Mouse (Mus musculus) stomach, postnatal 0 days (tissue): ENCODE measurements around the gene Ccdc180.

Experiments used
- CTCF ChIP-seq: IDR thresholded peaks from 2 replicates; pipeline ENCODE4 v1.5.1; 2016; ENCODE audit warnings: antibody characterized with exemption, low read depth, mild to moderate bottlenecking, moderate library complexity
- EP300 ChIP-seq: optimal IDR thresholded peaks from 2 replicates; pipeline ENCODE3; 2016; ENCODE audit warnings: antibody characterized with exemption

DNA sequence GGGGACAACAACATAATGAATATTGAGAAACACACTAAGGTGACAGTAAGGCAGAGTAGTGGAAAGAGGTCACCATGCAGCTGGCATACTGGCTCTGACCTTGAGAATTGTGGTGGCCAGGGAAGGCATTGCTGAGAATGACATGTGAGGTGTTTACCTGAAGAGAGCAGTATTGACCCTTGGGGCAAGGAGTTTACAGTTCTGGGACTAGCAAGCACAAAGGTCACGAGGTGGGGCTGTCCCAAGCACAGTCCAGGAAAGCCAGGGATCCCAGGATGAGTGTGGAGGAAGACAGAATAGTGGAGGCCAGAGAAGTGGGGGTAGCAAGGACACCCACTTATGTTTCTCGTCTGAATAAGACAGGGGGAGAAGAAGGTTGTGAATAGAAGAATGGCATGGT is 89.8 kb downstream of the Ccdc180 start:
- TF ChIP-seq CTCF = no peak
- no peak for TF ChIP-seq EP300
